Mouse (Mus musculus): ENCODE measurements around the gene Tctex1d1. TPM values are rescaled to one million over a fixed set of nuclear protein-coding genes. Genes with fewer than 3 reads are reported as not detected.

Tctex1d1 gene
- total RNA-seq, 2 experiments from 2014 or later = not detected

GRCm38 (mm10) chr4:102988526-102988925 is 10.1 kb downstream of the Tctex1d1 start:
- no peak for DNase-seq

- no peak for DNase-seq
These were observed 11.0 kb downstream of the Tctex1d1 start for GRCm38 (mm10) chr4:102989391-102989790.

- no peak for DNase-seq
These were observed 11.6 kb downstream of the Tctex1d1 start for GRCm38 (mm10) chr4:102990016-102990415.

- no peak for DNase-seq
These were observed 12.4 kb downstream of the Tctex1d1 start for GRCm38 (mm10) chr4:102990595-102991340.

- DNase-seq = no peak
These were observed 13.3 kb downstream of the Tctex1d1 start for GRCm38 (mm10) chr4:102991685-102992084.

GRCm38 (mm10) chr4:103004681-103005080 is 26.3 kb downstream of the Tctex1d1 start:
- DNase-seq = no peak

GRCm38 (mm10) chr4:103005190-103005945 is 27.0 kb downstream of the Tctex1d1 start:
- DNase-seq = no peak

- no peak for DNase-seq
These were observed 27.9 kb downstream of the Tctex1d1 start for GRCm38 (mm10) chr4:103006266-103006665.

- DNase-seq = peak in 1 of 2 experiments; percentile 7
These were observed 28.6 kb downstream of the Tctex1d1 start for GRCm38 (mm10) chr4:103006943-103007418.

- no peak for DNase-seq
These were observed 32.3 kb downstream of the Tctex1d1 start for GRCm38 (mm10) chr4:103010734-103011133.

- no peak for DNase-seq
These were observed 33.4 kb downstream of the Tctex1d1 start for GRCm38 (mm10) chr4:103011823-103012222.

- no peak for DNase-seq
These were observed 35.1 kb downstream of the Tctex1d1 start for GRCm38 (mm10) chr4:103013490-103013889.

- no peak for DNase-seq
These were observed 48.2 kb downstream of the Tctex1d1 start, which contains the start of gene Insl5 for GRCm38 (mm10) chr4:103026621-103027020. Insl5 (minus strand) TSS chr4:103026842.

GRCm38 (mm10) chr4:103027745-103028144 is 49.3 kb downstream of the Tctex1d1 start:
- no peak for DNase-seq

- DNase-seq = peak; percentile 5 to 8
These were observed 50.0 kb downstream of the Tctex1d1 start for GRCm38 (mm10) chr4:103028177-103029088.

GRCm38 (mm10) chr4:103039103-103039837 is 60.9 kb downstream of the Tctex1d1 start:
- no peak for DNase-seq

- DNase-seq = no peak
These were observed 61.4 kb downstream of the Tctex1d1 start for GRCm38 (mm10) chr4:103039838-103040191.

- DNase-seq = no peak
These were observed 64.6 kb downstream of the Tctex1d1 start for GRCm38 (mm10) chr4:103042997-103043396.

- no peak for DNase-seq
These were observed 69.6 kb downstream of the Tctex1d1 start for GRCm38 (mm10) chr4:103048046-103048445.
